Mouse (Mus musculus) olfactory bulb, adult 2 months (tissue): Measurements from ENCODE around the gene Map3k20.

Experiments used
- CTCF ChIP-seq: fragments of 200-500 bp; IDR thresholded peaks from 2 replicates; pipeline ENCODE4 v1.5.1; 2012; ENCODE audit warnings: low read depth, mild to moderate bottlenecking, low read length, moderate library complexity; ENCODE audit not compliant: insufficient read depth
- POLR2A ChIP-seq: fragments of 200-500 bp; IDR thresholded peaks from 2 replicates; pipeline ENCODE4 v1.6.1; 2012; ENCODE audit warnings: mild to moderate bottlenecking, low read depth, low read length, moderate library complexity; ENCODE audit not compliant: insufficient read depth

DNA sequence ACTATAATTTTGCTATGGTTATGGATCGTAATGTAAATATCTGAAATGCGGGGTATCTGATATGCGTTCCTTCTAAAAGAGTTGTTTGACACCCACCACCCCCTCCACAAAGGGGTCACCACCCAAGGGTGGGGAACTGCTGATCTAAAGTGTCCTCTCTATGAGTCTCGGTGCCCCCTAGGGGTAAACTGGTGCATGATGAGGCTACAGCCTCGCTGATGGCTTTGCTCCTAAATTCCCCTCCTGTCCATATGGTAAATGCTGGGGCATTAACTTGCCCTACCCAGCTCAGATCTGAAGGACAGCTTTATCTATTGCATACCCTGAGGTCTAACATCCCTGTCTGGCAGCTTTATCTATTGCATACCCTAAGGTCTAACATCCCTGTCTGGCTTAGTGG lies 130.0 kb downstream of the Map3k20 start:
- TF ChIP-seq CTCF = no peak
- no peak for TF ChIP-seq POLR2A
